Mouse (Mus musculus) heart, postnatal 4 days (tissue): ENCODE measurements at regions not wholly inside any gene's neighbourhood (a gene's known extent, or its start where the extent isn't known, plus 50 kb on each side); places are given as distances from the start of the nearest gene placed in this dataset.

Experiments used
- DNase-seq: peaks from one replicate; pipeline ENCODE4 v3.0.0; 2021

GRCm38 (mm10) chr7:68579216-68579615, 169.8 kb downstream of the Arrdc4 start:
- no peak for DNase-seq

DNA sequence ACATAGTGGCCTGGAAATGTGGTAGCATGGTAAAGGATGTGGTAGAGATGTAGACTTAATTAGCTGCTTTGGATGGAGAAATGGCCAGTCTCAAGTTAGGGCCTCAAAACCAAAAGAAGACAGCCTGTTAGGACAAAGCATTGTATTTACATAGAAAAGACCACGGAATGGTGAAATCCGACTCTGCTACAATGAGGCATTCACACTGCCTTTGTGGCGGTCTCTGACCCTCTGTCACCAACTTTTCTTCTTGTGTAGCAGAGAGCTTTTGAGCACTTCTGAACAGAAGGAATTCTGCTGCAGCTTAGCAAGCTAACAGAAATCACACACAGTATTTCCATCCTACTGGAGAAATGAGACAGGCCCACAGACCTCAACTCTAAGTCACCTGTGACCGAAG, 177.7 kb downstream of the Arrdc4 start:
- DNase-seq, result no peak

DNA sequence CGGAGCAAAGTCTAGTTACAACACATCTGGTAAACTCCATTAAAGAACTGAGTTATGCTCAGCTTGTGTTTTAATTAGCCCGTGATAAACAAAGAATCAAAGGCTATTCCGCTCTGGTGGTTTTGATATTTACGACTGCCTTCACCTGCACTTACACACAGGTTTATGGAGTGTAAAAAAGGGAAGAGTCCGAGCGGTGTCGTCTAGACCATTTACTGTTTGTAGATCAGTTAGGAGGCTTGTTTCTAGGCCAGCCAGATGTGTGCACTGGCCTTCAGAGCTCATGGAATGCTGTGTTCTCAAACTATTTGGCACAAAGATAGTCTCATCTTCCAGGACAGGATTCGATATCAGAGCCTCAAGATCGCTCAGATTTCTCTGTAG, 180.9 kb downstream of the Arrdc4 start:
- no peak for DNase-seq

- no peak for DNase-seq
Measured at GRCm38 (mm10) chr7:68567452-68568126, 181.5 kb downstream of the Arrdc4 start.

GRCm38 (mm10) chr7:68559440-68560343, 189.3 kb downstream of the Arrdc4 start:
- DNase-seq, result no peak

DNA sequence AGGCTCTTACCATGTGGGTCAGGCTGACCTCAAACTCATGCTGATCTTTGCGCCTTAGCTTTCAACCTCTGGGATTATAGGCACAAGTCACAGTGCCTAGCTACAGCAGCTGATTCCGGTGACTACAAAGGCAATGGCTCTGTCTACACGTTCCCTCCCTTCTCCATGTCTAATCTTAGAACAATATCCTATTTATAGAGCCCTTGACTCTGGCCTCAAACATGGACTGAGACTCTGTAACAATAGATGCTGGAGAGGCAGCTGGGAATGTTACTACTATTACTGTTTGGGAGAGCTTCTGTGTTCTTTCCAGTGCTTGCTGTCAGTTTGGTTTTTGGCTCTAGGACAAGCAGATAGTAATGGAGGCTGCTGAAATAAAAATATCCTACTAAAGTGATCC, 198.7 kb downstream of the Arrdc4 start:
- DNase-seq, result peak; percentile 12

DNA sequence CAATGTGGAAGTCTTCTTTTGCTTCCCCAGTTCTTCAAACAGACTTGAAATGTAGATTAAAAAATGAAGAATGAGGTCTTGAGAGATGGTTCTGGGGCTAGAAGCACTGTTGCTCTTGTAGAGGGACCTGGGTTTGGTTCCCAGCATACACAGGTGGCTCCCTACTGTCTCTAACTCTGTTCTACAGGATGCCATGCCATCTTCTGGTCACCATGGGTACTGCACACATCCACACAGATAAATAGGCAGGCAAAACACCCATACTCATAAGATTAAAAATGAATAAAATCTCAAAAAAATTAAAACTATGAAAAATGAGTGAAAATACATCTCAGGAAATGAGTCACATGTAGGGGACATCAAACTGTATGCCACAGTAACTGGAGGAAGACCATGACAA, 200.9 kb downstream of the Arrdc4 start:
- no peak for DNase-seq

DNA sequence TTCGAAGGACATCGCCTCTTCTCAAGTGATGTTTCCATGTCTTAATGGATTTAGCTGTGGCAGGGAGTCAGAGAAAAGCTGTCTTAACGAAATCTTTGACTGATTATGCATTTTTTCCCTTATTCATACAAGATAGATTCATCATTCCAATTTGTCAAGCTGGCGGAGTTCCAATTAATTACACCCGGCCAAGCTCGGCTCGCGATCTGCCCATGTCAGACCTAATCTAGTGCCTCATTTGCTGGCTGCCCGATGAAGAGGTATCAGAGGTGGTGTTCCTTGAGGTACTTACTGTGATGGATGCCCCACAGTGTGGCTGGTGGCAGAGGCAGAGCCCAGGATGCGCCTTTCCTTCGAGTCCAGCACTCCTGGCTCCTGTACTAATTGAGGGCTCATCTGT, 204.9 kb downstream of the Arrdc4 start:
- no peak for DNase-seq

DNA sequence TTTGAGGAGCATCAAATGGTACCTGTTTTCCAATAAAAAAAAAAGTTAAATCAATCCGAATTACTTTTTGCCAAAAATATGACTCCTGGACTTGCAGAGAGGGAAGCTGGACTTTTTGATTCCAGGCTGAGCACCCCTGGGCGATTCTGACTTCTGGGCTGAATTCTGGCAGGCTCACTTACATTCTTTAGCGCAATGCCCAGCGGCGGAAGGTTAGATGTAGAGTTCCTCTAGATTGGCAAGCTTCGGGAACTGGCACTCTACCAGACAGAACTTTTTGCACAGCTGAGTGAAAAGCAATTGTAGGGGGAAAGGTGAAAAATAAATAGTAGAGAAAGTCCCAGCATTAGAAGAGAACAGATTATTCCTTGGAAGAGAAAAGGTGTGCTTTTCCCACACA, 235.5 kb downstream of the Fam169b start:
- peak; percentile 11 for DNase-seq

DNA sequence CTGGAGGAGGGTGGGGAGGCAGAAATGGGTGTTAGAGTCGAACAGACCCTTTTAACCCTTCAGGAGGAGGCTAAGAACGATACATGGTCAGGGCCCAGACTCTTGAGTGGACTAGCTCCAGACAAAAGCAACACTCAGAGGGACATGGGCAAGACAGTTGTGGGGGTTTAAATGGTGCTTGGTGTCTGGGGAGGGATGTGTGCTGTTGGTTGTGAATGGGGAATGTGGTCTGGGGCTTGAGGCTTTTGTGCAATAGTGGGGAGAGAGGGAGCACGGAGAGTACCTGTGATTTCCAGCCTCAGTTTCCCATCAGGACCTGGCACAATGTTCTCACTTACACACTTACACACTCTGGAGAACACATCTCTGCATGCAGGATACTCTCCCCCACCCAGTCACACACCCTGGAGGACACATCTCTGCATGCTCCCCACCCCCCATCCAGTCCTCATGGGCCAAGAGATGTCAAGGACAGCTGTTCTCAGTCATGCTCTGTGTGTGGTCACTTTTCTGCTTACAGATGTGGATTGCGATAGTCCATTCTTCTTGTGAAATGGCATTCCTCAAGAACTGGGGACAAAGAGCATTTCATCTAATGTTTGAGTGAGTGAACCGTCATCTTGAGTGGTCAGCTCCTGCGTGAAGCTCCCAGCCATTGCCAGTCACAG, 217.6 kb downstream of the Fam169b start:
- no peak for DNase-seq

- no peak for DNase-seq
Measured at GRCm38 (mm10) chr7:68486676-68487075, 213.0 kb downstream of the Fam169b start.

- no peak for DNase-seq
Measured at GRCm38 (mm10) chr7:68482553-68482952, 208.9 kb downstream of the Fam169b start.

DNA sequence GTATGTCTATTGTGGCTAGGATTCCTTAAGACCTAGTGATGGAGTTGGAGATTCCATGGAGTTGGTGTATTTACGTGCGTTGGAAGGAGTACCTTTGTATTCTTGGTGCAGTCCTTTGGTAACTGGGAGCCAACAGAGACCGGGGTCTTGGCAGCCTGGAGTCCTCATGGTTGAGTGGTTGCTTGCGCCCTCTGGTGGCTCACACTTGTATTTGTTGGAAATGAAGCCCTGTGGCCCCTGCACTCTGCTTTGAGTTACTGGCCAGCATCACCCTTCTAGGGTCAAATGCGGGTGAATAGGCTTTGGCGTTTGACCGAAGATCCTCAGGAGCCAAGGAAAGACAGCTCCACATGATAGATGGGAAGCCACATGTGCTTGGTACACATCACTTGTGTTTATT, 207.1 kb downstream of the Fam169b start:
- DNase-seq, result peak; percentile 74

GRCm38 (mm10) chr7:68480336-68480735, 206.7 kb downstream of the Fam169b start:
- no peak for DNase-seq

DNA sequence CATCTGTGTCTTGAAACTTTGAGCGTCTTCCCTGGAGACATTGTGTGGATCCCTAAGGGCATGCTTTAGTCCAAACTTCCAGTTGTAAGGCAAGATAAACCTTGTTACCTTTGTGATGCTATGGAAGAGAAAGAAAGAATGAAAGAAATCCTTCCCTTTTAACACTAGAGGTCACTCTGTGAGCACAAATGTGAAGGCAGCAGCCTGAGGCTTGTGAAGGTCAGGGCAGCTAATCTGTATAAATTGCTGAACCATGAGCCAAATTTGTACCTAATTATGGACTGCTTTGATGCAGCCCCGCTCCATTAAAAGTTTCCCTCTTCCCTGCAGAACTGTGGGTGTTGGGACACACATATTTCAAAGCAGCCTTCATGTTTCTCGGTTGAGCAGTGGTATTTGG, 204.4 kb downstream of the Fam169b start:
- DNase-seq, result peak; percentile 6

GRCm38 (mm10) chr7:68472800-68473199, 199.2 kb downstream of the Fam169b start:
- DNase-seq, result no peak

DNA sequence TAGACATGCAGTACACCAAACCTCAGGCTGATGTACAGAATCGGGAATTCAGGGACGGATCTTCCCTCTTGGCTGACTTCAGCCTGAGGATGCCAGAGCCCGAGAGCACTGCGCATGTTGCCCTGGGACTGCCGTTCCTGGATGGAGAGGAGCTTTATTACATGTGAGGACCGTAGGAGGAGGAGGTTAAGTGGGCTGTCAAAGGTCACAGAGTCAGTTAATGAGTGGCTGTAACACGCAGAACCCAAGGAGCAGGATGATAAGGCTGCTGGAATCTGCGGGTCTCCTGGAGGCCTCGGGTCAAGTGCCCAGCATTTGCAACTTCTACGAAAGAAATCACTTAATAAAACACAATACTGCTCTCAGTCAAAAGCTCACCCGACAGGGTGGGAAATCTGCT, 197.3 kb downstream of the Fam169b start:
- DNase-seq, result no peak

- DNase-seq, result no peak
Measured at GRCm38 (mm10) chr7:68468574-68468973, 194.9 kb downstream of the Fam169b start.

DNA sequence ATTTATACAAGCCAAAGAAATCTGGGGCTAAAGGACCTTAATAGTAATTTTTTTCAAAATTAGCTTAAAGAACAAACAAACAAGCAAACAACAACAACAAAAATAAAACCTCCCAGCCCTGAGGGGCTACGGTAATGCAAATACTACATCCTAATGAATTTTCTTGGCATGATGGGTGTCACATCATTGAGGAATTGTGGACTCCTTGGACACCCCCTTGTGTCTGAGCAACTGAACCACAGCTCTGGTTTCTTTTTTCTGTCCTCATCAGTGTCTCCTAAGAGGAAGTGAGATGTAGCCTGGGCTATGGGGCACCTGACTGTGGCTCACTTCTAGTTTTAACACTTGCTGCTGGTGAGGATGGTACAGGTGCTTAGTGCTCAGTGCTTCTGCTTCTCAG, 184.2 kb downstream of the Fam169b start:
- no peak for DNase-seq

- no peak for DNase-seq
Measured at GRCm38 (mm10) chr7:68455451-68455850, 181.8 kb downstream of the Fam169b start.

DNA sequence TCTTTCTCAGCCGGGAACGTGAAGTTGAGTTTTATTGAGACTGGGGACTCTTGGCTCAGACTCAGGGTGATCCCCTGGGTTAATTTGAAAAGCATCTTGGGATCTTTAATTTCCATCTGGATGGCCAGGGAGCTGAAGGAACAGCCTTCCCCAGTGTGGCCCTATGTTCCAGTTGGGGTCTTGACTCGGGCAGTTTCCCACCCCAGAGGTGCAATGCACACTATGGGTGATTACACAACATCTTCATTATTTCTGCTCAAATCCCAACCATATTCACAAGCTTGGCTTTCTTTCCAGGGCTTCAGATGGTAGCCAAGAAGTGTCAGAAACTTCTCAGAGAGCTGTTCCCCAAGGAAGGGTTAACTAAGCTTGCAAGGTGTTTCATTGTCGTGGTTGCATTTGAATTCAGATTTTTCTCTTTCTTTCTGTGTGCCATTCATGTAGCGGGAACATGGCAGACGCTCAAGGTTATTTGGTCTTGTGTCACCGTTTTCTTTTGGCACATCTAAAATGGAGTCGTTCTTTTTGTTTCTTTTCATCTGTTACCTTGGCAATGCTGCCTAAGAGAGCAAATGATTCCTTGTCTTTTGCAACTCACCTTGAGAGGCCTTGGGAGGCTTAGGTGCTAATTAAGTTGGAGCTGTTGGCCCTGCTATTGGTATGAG, 179.5 kb downstream of the Fam169b start:
- no peak for DNase-seq

- DNase-seq, result no peak
Measured at GRCm38 (mm10) chr7:68444426-68445095, 170.9 kb downstream of the Fam169b start.
